Mouse (Mus musculus) forebrain, embryonic 16.5 days (tissue): Measurements from ENCODE around the gene Lamtor1. TPM values are rescaled to one million over a fixed set of nuclear protein-coding genes. Genes with fewer than 3 reads are reported as not detected.

ENCODE experiments used
- ATAC-seq: fragments of 200-750 bp; cut with Nextera tagmentation; 2 replicates; pipeline ENCODE4 v1.8.0; 2017; ENCODE audit warnings: mild to moderate bottlenecking, moderate library complexity
- H3K27ac ChIP-seq: fragments of 300-500 bp; sonication (generic); 2 replicates; pipeline ENCODE4 v1.5.1; 2014; ENCODE audit warnings: low read length, control low read depth
- H3K27me3 ChIP-seq: fragments of 300-500 bp; sonication (generic); replicated peaks from 2 replicates; pipeline ENCODE4 v1.6.1; 2014; ENCODE audit warnings: low read length; ENCODE audit not compliant: control insufficient read depth, insufficient read depth
- H3K36me3 ChIP-seq: fragments of 300-500 bp; sonication (generic); 2 replicates; pipeline ENCODE4 v1.6.1; 2014; ENCODE audit not compliant: control insufficient read depth, insufficient read depth
- H3K4me1 ChIP-seq: fragments of 300-500 bp; sonication (generic); replicated peaks from 2 replicates; pipeline ENCODE4 v1.6.1; 2014; ENCODE audit warnings: low read length; ENCODE audit not compliant: control insufficient read depth, insufficient read depth
- H3K4me2 ChIP-seq: fragments of 300-500 bp; sonication (generic); 2 replicates; pipeline ENCODE4 v1.6.1; 2014; ENCODE audit warnings: mild to moderate bottlenecking, low read length, control low read depth
- H3K4me3 ChIP-seq: fragments of 300-500 bp; sonication (generic); replicated peaks from 2 replicates; pipeline ENCODE4 v1.5.1; 2014; ENCODE audit warnings: mild to moderate bottlenecking, low read length, control low read depth
- H3K9ac ChIP-seq: fragments of 300-500 bp; sonication (generic); replicated peaks from 2 replicates; pipeline ENCODE4 v1.6.1; 2014; ENCODE audit warnings: low read depth, low read length, control low read depth
- H3K9me3 ChIP-seq: fragments of 300-500 bp; sonication (generic); 2 replicates; pipeline ENCODE4 v1.6.1; 2016; ENCODE audit warnings: low read length; ENCODE audit not compliant: control insufficient read depth
- WGBS: fragments of 180-500 bp; shearing (Covaris S2); extraction: QIAGEN DNeasy Blood & Tissue Kit; methylation state at CpG from one replicate; pipeline ENCODE4 v1.1.7; 2014; 5-methylcytosine and 5-hydroxymethylcytosine counted together
- polyA plus RNA-seq: library from polyadenylated mRNA; unstranded; fragments of >200 nt; fragmentation: Nextera tagmentation; extraction: Ambion mirVana; gene quantifications from 2 replicates; pipeline ENCODE4 v1.2.1, GENCODE M21; 2015

Gene Lamtor1
- polyA plus RNA-seq, 1 experiment from 2014 or later = 166 TPM

- H3K9ac ChIP-seq = peak overlapping the region; percentile 61
- H3K4me1 ChIP-seq = peaks cover 10% of the 10 kb centered on the region
- H3K4me2 ChIP-seq = peak overlapping the region; percentile 66
- H3K27ac ChIP-seq = peak overlapping the region; percentile 95
- under 1% methylated on average over 57 of the region's 57 CpGs for WGBS
- H3K4me3 ChIP-seq = peak overlapping the region; percentile 60
- no peaks in the 10 kb centered on the region for H3K27me3 ChIP-seq
- peak; percentile 98 for ATAC-seq
- H3K36me3 ChIP-seq = 0 out of 2 replicates have a peak, but pooled peaks cover 2% of the 10 kb centered on the region
- no peaks in the 10 kb centered on the region for H3K9me3 ChIP-seq
Observed at GRCm38 (mm10) chr7:101896104-101897066, 9.3 kb upstream of the Lamtor1 start.

DNA sequence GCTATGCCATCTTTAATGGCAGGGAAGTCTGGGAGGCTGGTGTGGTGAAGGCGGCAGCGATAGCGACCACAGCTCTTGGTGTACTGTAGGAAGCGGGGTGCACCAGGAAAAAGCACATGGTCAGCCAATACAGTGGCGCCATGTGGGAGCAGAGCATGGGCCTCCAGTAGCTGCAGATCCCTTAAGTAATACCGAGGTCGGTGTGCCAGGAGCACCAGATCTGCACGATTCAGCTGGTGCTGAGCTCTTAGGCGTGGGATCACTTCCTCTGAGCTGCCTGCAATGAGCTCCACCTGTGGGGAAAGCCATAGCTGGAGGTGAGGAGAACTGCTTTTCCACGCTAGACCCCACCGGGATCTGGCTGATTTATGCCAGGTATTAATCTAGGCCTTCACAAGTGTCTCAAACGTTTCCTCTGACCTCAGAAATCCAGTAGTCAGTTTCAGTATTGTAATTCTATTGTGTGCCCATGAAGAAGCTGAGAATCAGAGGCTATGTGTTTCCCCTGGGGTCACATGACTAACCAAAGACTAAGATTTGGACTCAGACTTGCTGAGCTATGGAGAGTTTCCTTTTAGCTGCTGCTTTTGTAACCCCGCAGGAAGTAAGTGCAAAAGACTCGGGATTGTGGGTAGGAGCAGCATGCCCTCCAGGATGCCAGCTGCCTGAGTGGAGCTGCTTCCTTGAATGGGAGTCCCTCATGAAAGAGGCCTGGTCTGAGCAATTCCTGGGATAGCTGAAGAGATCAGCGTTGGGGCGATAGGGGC lies 5.2 kb upstream of the Lamtor1 start:
- Histone ChIP-seq H3K36me3 (0 out of 2 replicates have a peak, but pooled peaks cover 2% of the 10 kb centered on the region), H3K4me3 (no peak overlapping the region), H3K27me3 (no peaks in the 10 kb centered on the region), H3K9me3 (no peaks in the 10 kb centered on the region), H3K4me1 (peaks cover 12% of the 10 kb centered on the region), H3K9ac (no peak overlapping the region), H3K4me2 (no peak overlapping the region), H3K27ac (no peak overlapping the region)
- no peak for ATAC-seq
- 91% methylated on average over 16 of the region's 16 CpGs for WGBS

DNA sequence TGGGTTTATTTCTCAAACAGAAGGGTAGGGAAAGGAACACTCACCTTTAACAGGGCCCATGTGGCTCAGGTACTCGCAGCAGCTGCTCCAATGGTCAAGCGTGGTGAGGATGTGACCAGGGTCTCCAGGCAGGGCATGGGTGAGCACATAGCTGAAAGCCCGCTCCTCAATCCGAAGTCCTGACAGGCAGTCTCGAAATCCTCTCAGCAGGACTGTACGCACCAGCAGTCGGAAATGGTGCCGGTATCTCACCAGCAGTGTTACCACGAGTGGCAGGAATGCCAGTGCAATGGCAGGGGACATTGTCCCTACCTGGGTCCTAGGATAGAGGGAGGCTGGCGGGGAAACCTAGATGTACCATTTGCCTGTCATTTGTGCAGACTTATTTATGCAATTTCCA lies 3.7 kb upstream of the Lamtor1 start:
- H3K9me3 ChIP-seq = no peaks in the 10 kb centered on the region
- H3K27ac ChIP-seq = no peak overlapping the region
- 0 out of 2 replicates have a peak, but pooled peaks cover 2% of the 10 kb centered on the region for H3K36me3 ChIP-seq
- H3K9ac ChIP-seq = no peak overlapping the region
- no peak overlapping the region for H3K4me2 ChIP-seq
- ATAC-seq = no peak
- no peaks in the 10 kb centered on the region for H3K27me3 ChIP-seq
- 90% methylated on average over 10 of the region's 10 CpGs for WGBS
- H3K4me3 ChIP-seq = no peak overlapping the region
- peaks cover 17% of the 10 kb centered on the region for H3K4me1 ChIP-seq

DNA sequence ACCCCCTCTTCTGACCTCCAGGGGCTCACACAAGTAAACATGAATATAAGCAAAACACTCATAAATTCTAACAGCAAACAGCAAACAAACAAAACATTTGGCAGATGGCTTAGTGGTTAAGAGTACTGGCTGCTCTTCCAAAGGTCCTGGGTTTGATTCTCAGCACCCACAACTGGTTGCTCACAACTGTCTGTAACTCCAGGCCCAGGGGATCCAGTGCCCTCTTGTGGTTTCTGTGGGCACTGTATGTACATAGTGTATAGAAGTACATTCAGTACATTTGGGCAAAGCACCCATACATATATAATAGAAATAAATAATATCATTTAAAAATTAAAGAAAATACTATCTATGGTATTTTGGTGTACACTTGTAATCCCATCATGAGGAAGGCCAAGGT lies 2.9 kb upstream of the Lamtor1 start:
- H3K27me3 ChIP-seq = no peaks in the 10 kb centered on the region
- H3K36me3 ChIP-seq = 0 out of 2 replicates have a peak, but pooled peaks cover 2% of the 10 kb centered on the region
- peaks cover 18% of the 10 kb centered on the region for H3K4me1 ChIP-seq
- no peaks in the 10 kb centered on the region for H3K9me3 ChIP-seq
- no peak for ATAC-seq
- H3K4me2 ChIP-seq = no peak overlapping the region
- no peak overlapping the region for H3K9ac ChIP-seq
- no peak overlapping the region for H3K27ac ChIP-seq
- no peak overlapping the region for H3K4me3 ChIP-seq

- no peaks in the 10 kb centered on the region for H3K9me3 ChIP-seq
- peak within 1 kb of the TSS; percentile 76 for H3K9ac ChIP-seq
- no peaks in the 10 kb centered on the region for H3K27me3 ChIP-seq
- peaks cover 22% of the 10 kb centered on the region for H3K4me1 ChIP-seq
- H3K27ac ChIP-seq = peak within 1 kb of the TSS; percentile 90
- ATAC-seq = no peak
- H3K4me2 ChIP-seq = peak within 1 kb of the TSS; percentile 79
- H3K36me3 ChIP-seq = peaks cover 4% of the 10 kb centered on the region; the same call in 1 of the 2 replicates
- H3K4me3 ChIP-seq = peak within 1 kb of the TSS; percentile 72
- WGBS = 22% methylated on average over 11 of the region's 11 CpGs
Observed at GRCm38 (mm10) chr7:101906287-101906681, 580 bp downstream of the Lamtor1 start, which contains the start of gene Tomt. Gene Tomt, minus strand, starts transcription at chr7:101906359.

- Histone ChIP-seq H3K4me2 (peak overlapping the region; percentile 79), H3K4me1 (peaks cover 22% of the 10 kb centered on the region), H3K27me3 (no peaks in the 10 kb centered on the region), H3K9ac (peak overlapping the region; percentile 76; the same call in 1 of the 2 replicates), H3K27ac (no peak overlapping the region), H3K36me3 (peaks cover 5% of the 10 kb centered on the region; the same call in 1 of the 2 replicates), H3K4me3 (peak overlapping the region; percentile 72), H3K9me3 (no peaks in the 10 kb centered on the region)
- ATAC-seq = no peak
- WGBS = 84% methylated on average over 8 of the region's 8 CpGs
Observed at GRCm38 (mm10) chr7:101906696-101907095, 992 bp downstream of the Lamtor1 start.

DNA sequence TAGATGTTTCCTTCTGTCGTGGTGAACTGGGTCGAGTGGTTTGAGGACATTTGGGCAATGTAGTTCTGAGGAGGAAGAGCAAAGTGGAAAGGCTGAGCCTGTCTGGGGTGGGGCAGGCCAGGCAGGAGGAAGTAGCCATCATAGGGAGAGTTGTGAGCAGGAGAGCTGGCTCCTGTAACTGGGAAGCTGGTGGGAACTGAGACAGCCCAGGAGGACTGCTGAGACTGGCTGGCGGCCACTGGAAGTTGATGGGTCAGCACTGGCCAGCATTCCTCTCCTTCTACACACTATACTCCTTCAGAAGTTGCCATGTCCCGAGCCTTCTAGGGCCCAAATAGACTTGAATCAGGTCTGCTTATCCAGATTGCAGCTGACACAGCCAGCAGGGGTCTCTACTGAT lies 2.7 kb downstream of the Lamtor1 start:
- Histone ChIP-seq H3K4me1 (peaks cover 22% of the 10 kb centered on the region), H3K36me3 (peaks cover 16% of the 10 kb centered on the region), H3K27me3 (no peaks in the 10 kb centered on the region), H3K9me3 (no peaks in the 10 kb centered on the region), H3K27ac (no peak overlapping the region), H3K9ac (no peak overlapping the region), H3K4me3 (no peak overlapping the region), H3K4me2 (no peak overlapping the region)
- WGBS = 83% methylated on average over 4 of the region's 4 CpGs
- no peak for ATAC-seq

DNA sequence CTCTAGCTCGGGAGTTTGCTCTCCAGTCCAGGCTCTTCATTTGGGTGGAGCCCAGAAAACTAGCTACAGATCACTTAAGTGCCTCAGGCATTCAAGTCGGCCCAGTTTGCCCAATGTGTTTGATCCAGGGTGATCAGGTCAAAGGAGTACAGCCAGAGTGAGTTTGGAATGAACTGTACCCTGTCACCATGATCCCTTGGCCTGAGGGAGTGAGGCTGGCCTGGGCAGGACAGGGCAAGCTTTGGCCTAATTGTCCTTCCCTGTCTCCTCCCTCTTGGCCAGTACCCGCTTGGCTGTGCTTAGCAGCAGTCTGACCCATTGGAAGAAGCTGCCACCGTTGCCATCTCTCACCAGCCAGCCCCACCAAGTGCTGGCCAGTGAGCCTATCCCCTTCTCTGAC lies 4.4 kb downstream of the Lamtor1 start:
- 93% methylated on average over 4 of the region's 4 CpGs for WGBS
- H3K36me3 ChIP-seq = peaks cover 26% of the 10 kb centered on the region

GRCm38 (mm10) chr7:101911982-101912381 lies 6.3 kb downstream of the Lamtor1 start:
- Histone ChIP-seq H3K4me1 (peaks cover 9% of the 10 kb centered on the region), H3K36me3 (peaks cover 26% of the 10 kb centered on the region), H3K9me3 (no peaks in the 10 kb centered on the region), H3K27me3 (no peaks in the 10 kb centered on the region), H3K4me2 (no peak overlapping the region), H3K4me3 (no peak overlapping the region), H3K27ac (no peak overlapping the region), H3K9ac (no peak overlapping the region)
- no peak for ATAC-seq
- 68% methylated on average over 3 of the region's 3 CpGs for WGBS

More for the DNA sequence above, 4.4 kb downstream of the Lamtor1 start:
- H3K27ac ChIP-seq = no peak overlapping the region
- H3K27me3 ChIP-seq = no peaks in the 10 kb centered on the region
- H3K4me1 ChIP-seq = peaks cover 18% of the 10 kb centered on the region
- H3K4me2 ChIP-seq = no peak overlapping the region
- no peak overlapping the region for H3K4me3 ChIP-seq
- ATAC-seq = no peak
- H3K9me3 ChIP-seq = no peaks in the 10 kb centered on the region
- H3K9ac ChIP-seq = no peak overlapping the region
